Mouse (Mus musculus): ENCODE measurements around the gene Fam19a3.

Fam19a3 gene

GRCm38 (mm10) chr3:104781471-104781903 is at the start of gene Fam19a3:
TSS of gene Fam19a3 (minus strand) at chr3:104781840.
- peak; percentile 98 for DNase-seq

GRCm38 (mm10) chr3:104822413-104822812 is 40.8 kb upstream of the Fam19a3 start:
- DNase-seq, result peak; percentile 55

- DNase-seq, result peak; percentile 61
Observed at GRCm38 (mm10) chr3:104820426-104820825, 38.8 kb upstream of the Fam19a3 start.

GRCm38 (mm10) chr3:104818749-104819134 is 37.1 kb upstream of the Fam19a3 start:
- no peak for DNase-seq

- DNase-seq, result peak; percentile 98
Observed at GRCm38 (mm10) chr3:104817991-104818748, 36.5 kb upstream of the Fam19a3 start, which contains the start of gene Mov10. TSS of gene Mov10 (minus strand) at chr3:104818563.

- DNase-seq, result peak; percentile 97
Observed at GRCm38 (mm10) chr3:104817481-104817990, 35.9 kb upstream of the Fam19a3 start.

GRCm38 (mm10) chr3:104816130-104816529 is 34.5 kb upstream of the Fam19a3 start:
- DNase-seq, result peak; percentile 82

- DNase-seq, result peak; percentile 65
Observed at GRCm38 (mm10) chr3:104815346-104815745, 33.7 kb upstream of the Fam19a3 start.

- peak; percentile 77 for DNase-seq
Observed at GRCm38 (mm10) chr3:104814746-104815145, 33.1 kb upstream of the Fam19a3 start.

GRCm38 (mm10) chr3:104813227-104813626 is 31.6 kb upstream of the Fam19a3 start:
- DNase-seq, result peak; percentile 33

- peak; percentile 72 for DNase-seq
Observed at GRCm38 (mm10) chr3:104812254-104812653, 30.6 kb upstream of the Fam19a3 start.

- DNase-seq, result peak; percentile 80
Observed at GRCm38 (mm10) chr3:104811752-104812151, 30.1 kb upstream of the Fam19a3 start.

- no peak for DNase-seq
Observed at GRCm38 (mm10) chr3:104805539-104805938, 23.9 kb upstream of the Fam19a3 start.

GRCm38 (mm10) chr3:104804312-104804711 is 22.7 kb upstream of the Fam19a3 start:
- peak; percentile 81 for DNase-seq

GRCm38 (mm10) chr3:104801481-104801880 is 19.8 kb upstream of the Fam19a3 start:
- DNase-seq, result peak; percentile 79

- DNase-seq, result peak; percentile 91
Observed at GRCm38 (mm10) chr3:104800681-104801080, 19.0 kb upstream of the Fam19a3 start.

- peak; percentile 92 for DNase-seq
Observed at GRCm38 (mm10) chr3:104796430-104797082, 14.9 kb upstream of the Fam19a3 start.

GRCm38 (mm10) chr3:104795661-104796340 is 14.2 kb upstream of the Fam19a3 start:
- peak; percentile 93 for DNase-seq

GRCm38 (mm10) chr3:104794953-104795470 is 13.4 kb upstream of the Fam19a3 start:
- DNase-seq, result peak; percentile 94

GRCm38 (mm10) chr3:104793871-104794828 is 12.5 kb upstream of the Fam19a3 start:
- peak; percentile 100 for DNase-seq

- peak; percentile 92 for DNase-seq
Observed at GRCm38 (mm10) chr3:104792360-104793270, 11.0 kb upstream of the Fam19a3 start.
